Mouse (Mus musculus) liver, adult (tissue): ENCODE results near the gene Cfap20.

ENCODE experiments used
- GATA4 ChIP-seq: IDR thresholded peaks from 2 replicates; pipeline ENCODE4 v1.6.1; 2014; ENCODE audit warnings: mild to moderate bottlenecking, low read length; ENCODE audit not compliant: insufficient replicate concordance

Cfap20 gene

GRCm38 (mm10) chr8:95386037-95386436, 48.6 kb downstream of the Cfap20 start:
- TF ChIP-seq GATA4: no peak

- no peak for TF ChIP-seq GATA4
Observed at GRCm38 (mm10) chr8:95384501-95384900, 50.2 kb downstream of the Cfap20 start.

- TF ChIP-seq GATA4: no peak
Observed at GRCm38 (mm10) chr8:95381595-95381994, 53.1 kb downstream of the Cfap20 start.

GRCm38 (mm10) chr8:95380953-95381352, 53.7 kb downstream of the Cfap20 start:
- TF ChIP-seq GATA4: no peak

- TF ChIP-seq GATA4: no peak
Observed at GRCm38 (mm10) chr8:95377863-95378291, 56.8 kb downstream of the Cfap20 start.

- no peak for TF ChIP-seq GATA4
Observed at GRCm38 (mm10) chr8:95377101-95377500, 57.6 kb downstream of the Cfap20 start.

- no peak for TF ChIP-seq GATA4
Observed at GRCm38 (mm10) chr8:95376309-95376999, 58.2 kb downstream of the Cfap20 start.

GRCm38 (mm10) chr8:95375374-95375930, 59.2 kb downstream of the Cfap20 start:
- TF ChIP-seq GATA4: no peak

- TF ChIP-seq GATA4: no peak
Observed at GRCm38 (mm10) chr8:95374429-95374828, 60.2 kb downstream of the Cfap20 start.

- no peak for TF ChIP-seq GATA4
Observed at GRCm38 (mm10) chr8:95373389-95374002, 61.2 kb downstream of the Cfap20 start.
